Mouse (Mus musculus): ENCODE results near the gene Cxadr. TPM values are rescaled to one million over a fixed set of nuclear protein-coding genes. Genes with fewer than 3 reads are reported as not detected.

Cxadr gene
- polyA plus RNA-seq (2014; fragmentation: Illumina TruSeq; extraction: RNeasy Lipid Tissue Mini Kit (QIAGEN cat#74804); ENCODE audit: low replicate concordance) = 119 TPM

DNA sequence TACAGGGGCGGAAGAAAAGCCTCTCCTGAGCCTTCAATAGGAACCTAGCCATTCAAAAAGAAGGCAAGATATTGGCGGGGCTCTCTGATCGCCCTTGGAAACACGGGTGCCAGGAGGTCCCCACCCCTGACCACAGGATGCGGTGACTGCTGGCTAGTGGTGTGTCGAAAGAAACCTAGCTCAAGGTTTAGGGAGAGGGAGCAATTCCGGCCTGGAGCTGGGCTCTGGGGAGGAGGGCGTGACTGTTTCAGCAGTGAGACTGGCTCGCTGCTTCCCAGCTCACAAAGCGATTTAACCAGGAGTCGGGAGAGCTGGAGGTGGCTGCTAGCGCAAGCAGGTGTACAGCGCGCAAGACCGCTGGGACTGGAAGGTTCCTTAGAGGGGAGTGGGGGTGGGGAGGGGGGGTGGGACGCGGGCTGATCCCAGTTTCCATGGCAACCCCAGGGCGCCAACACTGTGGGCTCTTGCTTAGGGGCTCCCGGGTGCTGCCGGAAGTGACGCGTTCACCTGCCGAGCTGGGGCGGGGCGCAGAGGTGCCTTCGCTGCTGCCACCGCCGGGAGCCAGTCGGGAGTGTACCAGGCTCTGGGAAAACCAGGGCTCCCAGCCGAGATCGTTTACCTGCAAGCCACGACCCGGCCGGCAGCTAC is at the start of gene Cxadr:
TSS of gene Cxadr (plus strand) at position 307 of the 648 bp plus-strand sequence.

GRCm38 (mm10) chr16:78376745-78377570 is 75.7 kb downstream of the Cxadr start, which contains the start of gene Btg3:
Gene Btg3 (minus strand): TSS chr16:78377192.

Other genes starting within 250 kb of the Cxadr start
- gene Btg3, start 75.7 kb downstream of the Cxadr start, polyA plus RNA-seq (2014; fragmentation: Illumina TruSeq; extraction: RNeasy Lipid Tissue Mini Kit (QIAGEN cat#74804); ENCODE audit: low replicate concordance) = 14.8 TPM

Measured in small intestine, adult 10 weeks (tissue).